Mouse (Mus musculus) brain, embryonic 14.5 days (tissue): ENCODE measurements around the gene Stim1. TPM values are rescaled to one million over a fixed set of nuclear protein-coding genes. Genes with fewer than 3 reads are reported as not detected.
A peak's percentile ranks its signal among the peaks of the same experiment; 100 is the strongest.

ENCODE experiments used
- DNase-seq: peaks from one replicate; pipeline ENCODE4 v3.0.0-alpha.2; 2011; ENCODE audit warnings: low read depth
- CTCF ChIP-seq: fragments of 200-500 bp; IDR thresholded peaks from 2 replicates; pipeline ENCODE4 v1.5.1; 2012; ENCODE audit warnings: inconsistent platforms, mild to moderate bottlenecking, moderate library complexity, borderline replicate concordance; ENCODE audit not compliant: insufficient read depth, insufficient read length; ENCODE audit errors: extremely low read depth
- POLR2A ChIP-seq: fragments of 200-500 bp; IDR thresholded peaks from 2 replicates; pipeline ENCODE4 v1.6.1; 2012; ENCODE audit warnings: mild to moderate bottlenecking, inconsistent platforms, borderline replicate concordance; ENCODE audit not compliant: poor library complexity, insufficient read depth, insufficient read length, severe bottlenecking; ENCODE audit errors: extremely low read depth
- polyA plus RNA-seq: library from polyadenylated mRNA; depleted of rRNA; stranded (reverse); fragments of >200 nt; gene quantifications from 2 replicates; pipeline ENCODE4 v1.2.3, GENCODE M21; 2012

The Stim1 gene
- polyA plus RNA-seq, 1 experiment = 22.9 TPM

GRCm38 (mm10) chr7:102272422-102272948 lies 4.9 kb downstream of the Stim1 start:
- TF ChIP-seq CTCF (no peak), POLR2A (no peak)
- no peak for DNase-seq

DNA sequence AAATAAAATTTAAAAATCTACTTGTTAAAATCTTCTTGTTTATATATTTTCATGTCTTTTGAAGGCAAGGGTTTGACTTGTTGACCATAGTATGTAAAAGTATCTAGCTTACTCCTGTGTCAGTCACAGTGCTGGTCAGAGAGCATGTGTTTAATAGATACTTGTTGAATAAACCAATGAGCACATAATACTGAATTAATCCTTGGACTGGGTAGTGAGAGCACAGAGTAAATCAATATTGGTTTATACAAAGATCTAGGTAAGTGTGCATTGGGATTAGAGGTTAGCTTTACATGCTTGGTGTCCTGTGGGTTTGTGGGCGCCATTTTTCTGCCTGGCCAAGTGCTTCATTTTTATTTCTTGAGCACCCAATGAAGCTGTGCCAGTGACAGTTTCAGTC lies 13.8 kb downstream of the Stim1 start:
- DNase-seq = no peak

DNA sequence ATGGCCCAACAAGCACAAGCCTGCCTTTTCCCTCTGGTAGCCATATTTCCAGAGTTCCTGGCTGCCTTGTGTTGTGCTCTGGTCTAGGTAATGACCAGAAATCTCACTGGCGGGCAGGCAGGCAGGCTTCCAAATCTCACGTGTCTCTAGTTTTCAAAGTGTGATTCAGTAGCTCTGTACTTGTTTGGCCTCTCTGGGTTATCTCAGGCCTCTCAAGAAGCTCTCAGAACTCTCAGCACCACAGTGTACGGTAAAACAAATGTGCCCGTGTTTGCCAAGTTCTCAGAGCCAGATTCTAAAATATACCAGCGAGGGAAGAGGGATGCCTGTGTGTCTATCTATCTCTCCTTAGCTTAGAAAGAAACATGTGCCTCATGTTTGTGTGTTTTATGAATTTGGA lies 14.7 kb downstream of the Stim1 start:
- no peak for DNase-seq
- TF ChIP-seq POLR2A (no peak), CTCF (no peak)

More for the DNA sequence above, 13.8 kb downstream of the Stim1 start:
- TF ChIP-seq POLR2A = no peak
- no peak for TF ChIP-seq CTCF

DNA sequence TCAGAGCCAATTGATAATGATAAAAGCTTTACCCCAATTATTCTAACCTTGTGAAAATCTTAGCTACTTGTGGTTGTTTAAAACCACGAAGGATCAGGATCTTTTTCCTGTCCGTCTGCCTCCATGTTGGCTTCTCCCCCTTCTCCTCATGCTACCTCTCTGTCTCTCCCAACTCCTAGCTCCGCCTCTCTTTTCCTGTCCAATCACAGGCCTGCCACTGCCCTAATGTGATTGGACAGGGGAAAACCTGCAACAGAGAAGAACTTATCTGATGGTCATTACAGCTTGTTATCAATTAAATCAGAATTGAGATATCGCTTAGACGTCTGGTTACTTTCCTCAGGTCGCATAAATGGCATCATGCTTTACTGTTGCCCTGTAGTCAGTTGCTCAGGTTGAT lies 21.9 kb downstream of the Stim1 start:
- DNase-seq = no peak
- TF ChIP-seq POLR2A = no peak
- no peak for TF ChIP-seq CTCF

GRCm38 (mm10) chr7:102292228-102292627 lies 24.6 kb downstream of the Stim1 start:
- TF ChIP-seq CTCF = no peak
- TF ChIP-seq POLR2A = no peak
- no peak for DNase-seq

DNA sequence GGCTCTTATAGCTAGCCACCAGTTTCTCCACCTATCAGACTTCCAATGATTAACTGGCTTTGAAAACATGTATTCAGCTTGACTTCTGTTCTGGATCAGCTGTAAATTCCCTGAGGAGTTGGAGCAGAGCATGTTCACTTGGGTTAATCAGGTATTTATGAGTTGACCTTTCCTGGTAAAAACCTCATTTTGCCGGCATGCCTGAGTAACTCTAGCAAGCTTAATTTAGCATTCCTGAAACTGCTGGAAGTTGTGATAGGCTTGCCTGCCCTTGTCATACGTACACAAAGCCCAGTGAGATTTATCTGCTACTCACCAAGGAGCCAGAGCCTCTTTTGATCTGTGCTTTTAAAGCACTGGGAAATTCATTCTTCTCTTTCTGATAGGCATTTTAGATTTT lies 25.6 kb downstream of the Stim1 start:
- DNase-seq = peak; percentile 33
- TF ChIP-seq CTCF (no peak), POLR2A (no peak)

DNA sequence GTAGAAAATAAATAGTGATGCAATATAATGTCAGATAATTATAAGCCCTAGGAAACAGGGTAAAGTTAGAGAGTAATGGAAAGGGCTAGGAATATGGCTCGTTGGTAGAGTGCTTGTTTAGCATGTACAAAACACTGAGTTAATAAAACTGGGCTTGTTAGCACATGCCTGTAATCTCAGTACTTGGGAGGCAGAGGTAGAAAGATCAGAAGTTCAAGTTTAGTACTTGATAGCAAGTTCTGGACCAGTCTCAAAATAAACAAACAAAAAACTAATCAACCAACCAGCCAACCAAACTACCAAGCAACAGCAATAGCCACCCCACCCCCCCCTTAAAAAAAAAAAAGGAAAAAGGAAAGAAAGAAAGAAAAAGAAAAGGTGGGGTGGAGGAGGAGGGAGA lies 33.2 kb downstream of the Stim1 start:
- TF ChIP-seq CTCF (no peak), POLR2A (no peak)

GRCm38 (mm10) chr7:102302471-102302870 lies 34.9 kb downstream of the Stim1 start:
- no peak for TF ChIP-seq POLR2A
- TF ChIP-seq CTCF = no peak
- no peak for DNase-seq

More for the DNA sequence above, 33.2 kb downstream of the Stim1 start:
- no peak for DNase-seq

DNA sequence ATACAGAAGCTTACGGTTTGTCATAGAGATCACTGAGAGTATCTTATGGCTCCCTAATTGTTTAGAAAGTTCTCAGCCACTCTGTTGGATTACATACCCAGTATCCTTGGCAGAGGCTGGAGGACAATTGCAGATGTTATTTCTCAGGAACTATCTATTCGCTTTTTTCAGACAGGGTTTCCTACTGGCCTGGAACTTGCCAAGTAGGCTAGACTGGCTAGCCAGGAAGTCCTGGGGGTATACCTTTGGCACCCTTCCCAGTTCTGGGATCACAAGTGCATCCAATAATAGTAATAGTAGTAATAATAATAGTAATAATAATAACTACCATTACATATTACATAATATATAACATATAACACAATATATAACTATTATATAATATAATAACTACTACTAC lies 38.0 kb downstream of the Stim1 start:
- no peak for DNase-seq
- TF ChIP-seq CTCF (no peak), POLR2A (no peak)

DNA sequence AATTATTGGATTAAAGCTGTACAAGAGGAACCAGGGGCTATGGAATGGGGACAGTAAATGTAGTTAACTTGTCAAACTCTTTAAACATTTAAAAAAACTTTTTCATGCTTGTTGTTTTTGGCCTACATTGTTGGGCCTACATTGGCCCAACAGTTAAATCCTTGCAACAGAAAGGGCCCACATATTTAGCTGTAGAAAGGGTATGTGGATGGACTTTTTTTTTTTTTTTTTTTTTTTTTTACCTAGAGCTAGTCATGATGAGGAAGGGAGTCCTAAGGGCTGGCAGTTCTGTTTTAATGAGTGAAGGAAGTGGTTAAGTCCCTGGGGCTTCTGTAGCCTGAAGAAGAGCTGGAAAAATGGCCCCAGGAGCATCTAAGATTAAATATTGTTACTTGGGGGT lies 42.7 kb downstream of the Stim1 start:
- no peak for TF ChIP-seq CTCF
- no peak for TF ChIP-seq POLR2A
- no peak for DNase-seq

- DNase-seq = no peak
- TF ChIP-seq POLR2A = no peak
- TF ChIP-seq CTCF = no peak
Observed at GRCm38 (mm10) chr7:102310821-102311220, 43.2 kb downstream of the Stim1 start.

GRCm38 (mm10) chr7:102312840-102313534 lies 45.4 kb downstream of the Stim1 start:
- DNase-seq = no peak
- no peak for TF ChIP-seq CTCF
- no peak for TF ChIP-seq POLR2A

GRCm38 (mm10) chr7:102313535-102313863 lies 45.9 kb downstream of the Stim1 start:
- TF ChIP-seq POLR2A = no peak
- TF ChIP-seq CTCF = no peak
- DNase-seq = no peak

GRCm38 (mm10) chr7:102314107-102314506 lies 46.5 kb downstream of the Stim1 start:
- DNase-seq = no peak
- no peak for TF ChIP-seq POLR2A
- no peak for TF ChIP-seq CTCF
